Mouse (Mus musculus) forebrain, embryonic 15.5 days (tissue): ENCODE data around the gene Mical2. TPM values are rescaled to one million over a fixed set of nuclear protein-coding genes. Genes with fewer than 3 reads are reported as not detected.

ENCODE experiments used
- ATAC-seq: fragments of 200-750 bp; cut with Nextera tagmentation; replicated peaks from 2 replicates; pipeline ENCODE4 v1.8.0; 2017; ENCODE audit warnings: mild to moderate bottlenecking, moderate TSS enrichment, moderate library complexity
- H3K27ac ChIP-seq: fragments of 300-500 bp; sonication (generic); replicated peaks from 2 replicates; pipeline ENCODE4 v1.5.1; 2015; ENCODE audit warnings: mild to moderate bottlenecking, inconsistent platforms
- H3K27me3 ChIP-seq: fragments of 300-500 bp; sonication (generic); 2 replicates; pipeline ENCODE4 v1.6.1; 2015; ENCODE audit warnings: inconsistent platforms
- H3K36me3 ChIP-seq: fragments of 300-500 bp; sonication (generic); 2 replicates; pipeline ENCODE4 v1.6.1; 2015; ENCODE audit warnings: mild to moderate bottlenecking, inconsistent platforms
- H3K4me1 ChIP-seq: fragments of 300-500 bp; sonication (generic); 2 replicates; pipeline ENCODE4 v1.6.1; 2015; ENCODE audit warnings: inconsistent platforms
- H3K4me2 ChIP-seq: fragments of 300-500 bp; sonication (generic); replicated peaks from 2 replicates; pipeline ENCODE4 v1.6.1; 2015; ENCODE audit warnings: mild to moderate bottlenecking, inconsistent platforms
- H3K4me3 ChIP-seq: fragments of 300-500 bp; sonication (generic); 2 replicates; pipeline ENCODE4 v1.5.1; 2015; ENCODE audit warnings: mild to moderate bottlenecking, inconsistent platforms
- H3K9ac ChIP-seq: fragments of 300-500 bp; sonication (generic); replicated peaks from 2 replicates; pipeline ENCODE4 v1.6.1; 2015; ENCODE audit warnings: mild to moderate bottlenecking, inconsistent platforms
- H3K9me3 ChIP-seq: fragments of 300-500 bp; sonication (generic); 2 replicates; pipeline ENCODE4 v1.6.1; 2016; ENCODE audit warnings: inconsistent platforms
- WGBS: fragments of 180-500 bp; shearing (Covaris S2); methylation state at CpG from one replicate; pipeline ENCODE4 v1.1.7; 2015; ENCODE audit warnings: mixed read lengths; 5-methylcytosine and 5-hydroxymethylcytosine counted together
- polyA plus RNA-seq: library from polyadenylated mRNA; unstranded; fragments of >200 nt; fragmentation: Nextera tagmentation; extraction: Ambion mirVana; gene quantifications from 2 replicates; pipeline ENCODE4 v1.2.1, GENCODE M21; 2015

Gene Mical2
- polyA plus RNA-seq, 1 experiment from 2014 or later, result 7.0 TPM

DNA sequence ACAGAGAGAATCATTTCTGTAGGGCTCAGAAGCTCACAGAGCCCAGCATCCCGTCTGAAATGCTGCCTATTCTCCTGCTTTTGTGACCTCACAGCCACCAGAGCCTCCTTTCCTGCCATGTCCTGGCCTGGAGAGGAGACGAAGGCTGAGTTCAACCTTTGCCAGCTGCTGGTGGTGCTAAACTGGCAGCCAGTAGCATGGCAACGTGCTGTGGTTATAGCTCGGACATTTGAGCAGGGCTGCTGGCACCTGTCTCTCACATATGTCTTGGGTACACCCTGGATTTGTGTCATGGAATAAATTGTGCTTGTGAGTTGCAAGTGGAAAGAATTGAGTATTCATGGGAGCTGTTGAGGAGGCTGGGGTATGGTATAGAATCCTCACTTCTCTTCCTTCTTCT, 9.8 kb downstream of the Mical2 start:
- Histone ChIP-seq H3K4me1 (peaks cover 20% of the 10 kb centered on the region), H3K36me3 (no peaks in the 10 kb centered on the region), H3K27ac (no peak overlapping the region), H3K27me3 (no peaks in the 10 kb centered on the region), H3K4me3 (no peak overlapping the region), H3K9ac (no peak overlapping the region), H3K9me3 (no peaks in the 10 kb centered on the region), H3K4me2 (no peak overlapping the region)
- ATAC-seq, result no peak
- 68% methylated on average over 4 of the region's 4 CpGs for WGBS

DNA sequence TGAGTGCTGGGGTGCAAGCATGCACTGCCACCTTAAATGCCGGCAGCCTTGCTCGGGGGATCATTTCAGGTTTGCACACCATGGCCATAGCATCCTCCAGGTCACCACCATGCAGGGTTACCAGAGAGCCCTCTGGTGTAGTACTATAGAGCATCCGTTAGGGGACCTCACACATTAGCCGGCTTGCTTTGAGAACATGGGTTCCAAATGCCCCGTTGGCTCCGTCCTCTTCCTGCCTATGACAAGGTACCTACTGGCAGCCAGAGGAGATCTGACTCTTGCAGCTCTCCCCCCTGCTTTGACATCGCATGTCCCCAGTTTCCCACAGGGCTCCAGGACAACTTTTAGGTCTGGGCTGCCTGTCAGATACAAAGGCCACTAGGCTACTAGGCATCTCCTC, 11.6 kb downstream of the Mical2 start:
- H3K36me3 ChIP-seq, result no peaks in the 10 kb centered on the region
- no peak overlapping the region for H3K27ac ChIP-seq
- no peak for ATAC-seq
- H3K9ac ChIP-seq, result no peak overlapping the region
- no peaks in the 10 kb centered on the region for H3K27me3 ChIP-seq
- H3K4me2 ChIP-seq, result no peak overlapping the region
- H3K4me3 ChIP-seq, result no peak overlapping the region
- no peaks in the 10 kb centered on the region for H3K9me3 ChIP-seq
- H3K4me1 ChIP-seq, result peaks cover 32% of the 10 kb centered on the region
- 94% methylated on average over 7 of the region's 7 CpGs for WGBS

DNA sequence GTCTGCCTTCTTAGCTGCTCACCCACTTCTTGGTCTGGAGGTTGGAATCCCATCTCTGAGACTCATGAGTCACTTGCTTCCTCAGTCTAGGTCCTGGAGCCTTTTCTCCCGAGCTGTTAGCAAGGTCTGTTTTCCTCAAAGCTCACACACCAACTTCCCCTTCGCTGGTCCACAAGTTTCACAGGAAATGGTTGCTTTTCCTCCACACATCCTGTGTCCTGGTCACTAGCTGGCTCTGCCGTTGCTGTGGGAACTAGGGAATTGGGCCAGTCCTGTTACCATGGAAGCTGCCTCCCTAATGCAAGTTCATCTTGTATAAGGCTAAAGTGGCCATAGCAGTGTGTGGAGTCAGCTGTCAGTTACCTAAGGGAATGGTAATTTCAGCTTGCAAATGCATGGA, 12.2 kb downstream of the Mical2 start:
- 70% methylated on average over 3 of the region's 3 CpGs for WGBS
- no peaks in the 10 kb centered on the region for H3K9me3 ChIP-seq
- H3K4me3 ChIP-seq, result no peak overlapping the region
- no peak for ATAC-seq
- no peaks in the 10 kb centered on the region for H3K27me3 ChIP-seq
- H3K4me1 ChIP-seq, result peaks cover 31% of the 10 kb centered on the region
- no peak overlapping the region for H3K27ac ChIP-seq
- no peaks in the 10 kb centered on the region for H3K36me3 ChIP-seq
- H3K4me2 ChIP-seq, result no peak overlapping the region
- no peak overlapping the region for H3K9ac ChIP-seq

DNA sequence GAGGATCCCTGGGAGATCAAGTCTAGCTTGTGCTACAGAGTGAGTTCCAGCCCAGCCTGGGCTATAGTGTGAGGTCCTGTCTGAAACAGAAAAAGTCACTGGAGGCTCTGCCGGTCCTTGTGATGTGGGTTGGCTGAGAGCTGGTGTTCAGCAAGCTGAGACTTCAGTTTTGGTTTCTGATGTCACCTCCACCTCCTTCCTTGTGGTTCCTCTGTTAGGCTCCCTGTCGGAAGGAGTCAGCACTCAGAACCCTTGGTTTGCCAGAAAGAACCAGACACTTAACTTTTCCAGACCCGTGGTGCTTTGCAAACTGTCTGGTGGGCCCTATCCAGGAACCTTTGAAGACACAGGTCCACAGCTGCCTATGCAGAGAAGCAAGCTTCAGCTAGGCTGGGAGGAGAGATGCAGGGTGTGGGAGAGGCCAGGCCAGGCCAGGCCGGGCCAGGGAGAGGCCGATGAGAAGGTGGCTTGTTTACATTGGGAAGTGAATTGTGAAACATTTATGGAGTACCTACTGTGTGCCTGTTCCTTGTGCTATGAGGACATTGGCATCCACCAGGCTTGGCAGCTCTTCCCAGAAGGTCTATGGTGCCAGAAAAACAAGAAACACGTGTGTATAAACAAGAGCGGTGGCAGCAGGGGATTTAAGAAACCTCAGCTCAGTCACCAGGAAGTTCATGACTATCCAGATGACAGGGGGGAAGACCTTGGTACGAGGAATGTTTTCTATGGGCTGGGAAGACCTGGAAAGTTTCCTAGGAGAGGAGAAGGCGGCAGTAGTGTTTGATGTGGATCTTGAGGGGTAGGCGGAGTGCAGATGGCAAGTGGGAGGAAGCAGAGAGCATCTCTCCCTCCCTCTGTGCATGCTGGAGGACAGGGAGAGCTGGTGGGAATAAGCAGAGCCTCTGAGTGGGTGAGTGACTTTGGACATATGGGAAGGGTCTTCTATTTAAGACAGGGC, 13.4 kb downstream of the Mical2 start:
- no peak overlapping the region for H3K9ac ChIP-seq
- no peak for ATAC-seq
- no peak overlapping the region for H3K4me2 ChIP-seq
- 78% methylated on average over 10 of the region's 10 CpGs for WGBS
- no peaks in the 10 kb centered on the region for H3K9me3 ChIP-seq
- H3K4me3 ChIP-seq, result no peak overlapping the region
- peaks cover 19% of the 10 kb centered on the region for H3K4me1 ChIP-seq
- no peak overlapping the region for H3K27ac ChIP-seq
- no peaks in the 10 kb centered on the region for H3K36me3 ChIP-seq
- no peaks in the 10 kb centered on the region for H3K27me3 ChIP-seq

DNA sequence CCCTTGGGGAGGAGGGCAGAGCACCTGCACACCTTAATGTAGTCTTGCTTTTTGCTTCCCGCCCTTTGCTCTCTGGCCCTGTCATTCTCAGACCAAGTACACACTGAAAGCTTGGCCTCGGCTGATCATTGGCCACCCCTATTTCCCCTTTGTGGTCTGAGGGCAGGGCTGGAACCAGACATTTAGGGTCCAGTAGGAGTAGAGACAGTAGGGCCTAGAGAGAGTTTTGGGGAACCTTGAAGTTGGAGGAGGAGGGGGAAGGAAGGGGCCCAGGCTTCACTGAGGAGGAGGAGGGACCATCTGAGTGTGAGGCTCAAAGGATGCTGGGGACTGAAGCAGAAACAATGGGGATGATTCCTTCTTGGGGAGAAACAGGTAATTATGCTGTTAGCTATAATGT, 15.1 kb downstream of the Mical2 start:
- H3K9me3 ChIP-seq, result no peaks in the 10 kb centered on the region
- H3K27ac ChIP-seq, result peak overlapping the region; percentile 64; the same call in 1 of the 2 replicates
- WGBS, result 87% methylated on average over 2 of the region's 2 CpGs
- H3K27me3 ChIP-seq, result no peaks in the 10 kb centered on the region
- H3K9ac ChIP-seq, result no peak overlapping the region
- no peak overlapping the region for H3K4me3 ChIP-seq
- H3K36me3 ChIP-seq, result no peaks in the 10 kb centered on the region
- H3K4me2 ChIP-seq, result no peak overlapping the region
- peaks cover 12% of the 10 kb centered on the region for H3K4me1 ChIP-seq
- ATAC-seq, result no peak

DNA sequence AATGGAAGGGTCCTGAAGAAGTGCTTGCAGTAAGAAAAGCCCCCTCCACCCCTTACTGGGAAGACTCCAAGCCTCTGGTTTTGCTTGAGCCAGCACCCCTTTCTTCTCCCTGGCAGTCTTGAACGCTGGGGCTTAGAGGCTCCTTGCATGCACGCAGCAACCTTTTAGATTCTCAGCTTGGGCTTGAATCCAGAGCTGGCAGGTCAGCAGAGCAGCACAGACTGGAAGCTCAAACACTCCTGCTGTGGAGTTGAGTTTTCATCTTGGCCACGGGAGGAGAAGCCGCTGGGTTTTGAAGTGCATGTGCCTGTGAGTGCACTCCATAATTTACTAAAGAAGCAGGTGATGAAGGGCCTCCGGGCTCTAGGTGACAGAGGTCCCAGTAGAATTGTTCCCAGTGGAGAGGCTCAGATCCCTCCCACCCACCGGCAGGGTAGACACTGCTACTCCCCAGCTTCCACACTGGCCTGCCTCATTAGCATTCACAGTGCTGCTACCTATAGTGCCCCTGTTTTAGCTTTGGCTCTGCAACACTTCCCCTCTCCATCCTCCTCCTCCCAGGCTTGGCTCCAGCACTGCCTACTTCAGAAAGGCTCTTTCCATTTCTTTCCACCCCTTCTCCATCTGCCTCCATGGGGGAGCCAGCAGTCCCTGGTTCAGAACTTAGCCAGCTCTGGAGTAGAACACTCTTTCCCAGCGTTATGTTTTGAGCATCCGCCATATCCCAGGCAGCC, 15.7 kb downstream of the Mical2 start:
- WGBS, result 42% methylated on average over 8 of the region's 8 CpGs
- H3K9me3 ChIP-seq, result no peaks in the 10 kb centered on the region
- peaks cover 12% of the 10 kb centered on the region for H3K4me1 ChIP-seq
- no peak overlapping the region for H3K4me2 ChIP-seq
- ATAC-seq, result peak; percentile 69
- H3K36me3 ChIP-seq, result no peaks in the 10 kb centered on the region
- H3K9ac ChIP-seq, result no peak overlapping the region
- H3K4me3 ChIP-seq, result no peak overlapping the region
- no peaks in the 10 kb centered on the region for H3K27me3 ChIP-seq
- peak overlapping the region; percentile 64 for H3K27ac ChIP-seq

- no peak overlapping the region for H3K9ac ChIP-seq
- no peaks in the 10 kb centered on the region for H3K27me3 ChIP-seq
- H3K27ac ChIP-seq, result peak overlapping the region; percentile 64
- no peaks in the 10 kb centered on the region for H3K36me3 ChIP-seq
- H3K4me2 ChIP-seq, result no peak overlapping the region
- WGBS, result 67% methylated on average over 3 of the region's 3 CpGs
- H3K9me3 ChIP-seq, result no peaks in the 10 kb centered on the region
- H3K4me3 ChIP-seq, result no peak overlapping the region
- peaks cover 12% of the 10 kb centered on the region for H3K4me1 ChIP-seq
- peak; percentile 75 for ATAC-seq
These were observed 16.3 kb downstream of the Mical2 start for GRCm38 (mm10) chr7:112241945-112242329.

- H3K4me1 ChIP-seq, result peaks cover 12% of the 10 kb centered on the region
- H3K4me2 ChIP-seq, result no peak overlapping the region
- H3K36me3 ChIP-seq, result no peaks in the 10 kb centered on the region
- H3K9ac ChIP-seq, result no peak overlapping the region
- peak overlapping the region; percentile 64 for H3K27ac ChIP-seq
- no peaks in the 10 kb centered on the region for H3K27me3 ChIP-seq
- no peaks in the 10 kb centered on the region for H3K9me3 ChIP-seq
- H3K4me3 ChIP-seq, result no peak overlapping the region
- WGBS, result 76% methylated on average over 6 of the region's 6 CpGs
- no peak for ATAC-seq
These were observed 16.9 kb downstream of the Mical2 start for GRCm38 (mm10) chr7:112242587-112242986.

- Histone ChIP-seq H3K4me3 (no peak overlapping the region), H3K9me3 (no peaks in the 10 kb centered on the region), H3K36me3 (no peaks in the 10 kb centered on the region), H3K4me2 (no peak overlapping the region), H3K4me1 (peaks cover 12% of the 10 kb centered on the region), H3K27me3 (no peaks in the 10 kb centered on the region), H3K9ac (no peak overlapping the region), H3K27ac (no peak overlapping the region)
- whole genome bisulfite sequencing, result 74% methylated on average over 2 of the region's 2 CpGs
- ATAC-seq, result no peak
These were observed 18.4 kb downstream of the Mical2 start for GRCm38 (mm10) chr7:112244071-112244470.

GRCm38 (mm10) chr7:112244683-112245082, 19.0 kb downstream of the Mical2 start:
- Histone ChIP-seq H3K4me3 (no peak overlapping the region), H3K4me2 (no peak overlapping the region), H3K36me3 (no peaks in the 10 kb centered on the region), H3K9me3 (no peaks in the 10 kb centered on the region), H3K27me3 (no peaks in the 10 kb centered on the region), H3K27ac (no peak overlapping the region), H3K9ac (no peak overlapping the region), H3K4me1 (peaks cover 17% of the 10 kb centered on the region)
- no peak for ATAC-seq
- 42% methylated on average over 6 of the region's 6 CpGs for WGBS

DNA sequence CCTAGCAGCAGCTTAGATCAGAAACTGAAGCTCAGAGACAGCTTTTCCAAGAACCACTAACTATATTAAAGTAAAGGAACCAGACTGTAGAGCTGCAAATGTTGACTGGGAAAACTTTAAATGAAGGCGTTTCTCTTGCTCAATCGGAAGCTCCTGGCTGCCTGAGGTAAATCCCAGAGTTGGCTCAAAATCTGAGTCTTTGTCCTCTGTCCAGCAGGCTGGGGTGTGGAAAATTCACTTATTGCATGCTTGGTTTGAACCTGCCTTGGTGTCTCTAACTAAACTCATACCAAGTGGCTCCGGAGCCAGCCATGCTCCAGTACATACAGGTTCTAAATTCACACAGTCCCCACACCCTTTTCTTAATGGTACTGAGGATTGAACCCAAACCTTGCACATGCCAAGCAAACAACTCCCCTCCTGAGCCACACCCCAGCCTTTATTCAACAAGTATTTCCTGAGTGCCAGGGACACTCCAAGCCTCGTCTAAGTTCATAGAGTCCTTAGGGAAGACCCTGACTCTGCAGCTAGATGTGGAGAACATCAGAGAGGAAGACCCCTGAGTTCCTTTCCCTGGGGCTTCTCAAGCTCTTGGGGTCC, 20.3 kb downstream of the Mical2 start:
- 93% methylated on average over 4 of the region's 4 CpGs for WGBS
- H3K4me2 ChIP-seq, result no peak overlapping the region
- peaks cover 16% of the 10 kb centered on the region for H3K4me1 ChIP-seq
- ATAC-seq, result no peak
- H3K9me3 ChIP-seq, result no peaks in the 10 kb centered on the region
- no peak overlapping the region for H3K27ac ChIP-seq
- H3K27me3 ChIP-seq, result no peaks in the 10 kb centered on the region
- H3K9ac ChIP-seq, result no peak overlapping the region
- no peak overlapping the region for H3K4me3 ChIP-seq
- H3K36me3 ChIP-seq, result no peaks in the 10 kb centered on the region

DNA sequence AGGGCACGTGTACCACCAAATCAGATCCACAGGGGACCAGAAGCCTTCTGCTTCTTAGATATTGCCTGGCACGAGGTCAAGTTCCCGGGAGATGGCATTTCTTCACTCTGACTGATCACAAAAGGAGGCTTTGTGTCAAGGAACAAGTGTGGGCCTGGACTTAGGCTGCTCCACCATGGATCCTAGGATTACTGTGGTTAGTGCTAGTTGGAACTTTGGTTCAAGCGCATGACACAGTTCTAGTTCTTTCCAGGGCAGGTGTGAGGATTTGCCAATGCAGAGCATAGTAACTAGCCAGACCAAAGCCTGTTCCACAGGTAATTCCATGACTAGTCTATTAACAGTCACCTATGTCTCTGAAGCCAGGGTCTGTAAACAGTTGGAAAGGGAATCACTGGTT, 20.8 kb downstream of the Mical2 start:
- H3K9me3 ChIP-seq, result no peaks in the 10 kb centered on the region
- ATAC-seq, result no peak
- H3K4me3 ChIP-seq, result no peak overlapping the region
- WGBS, result 78% methylated on average over 4 of the region's 4 CpGs
- no peaks in the 10 kb centered on the region for H3K36me3 ChIP-seq
- peaks cover 10% of the 10 kb centered on the region for H3K4me1 ChIP-seq
- H3K4me2 ChIP-seq, result no peak overlapping the region
- H3K9ac ChIP-seq, result no peak overlapping the region
- no peak overlapping the region for H3K27ac ChIP-seq
- H3K27me3 ChIP-seq, result no peaks in the 10 kb centered on the region
